24 mouse cellular contexts compared by ENCODE assay signal in the genomic region with DNA sequence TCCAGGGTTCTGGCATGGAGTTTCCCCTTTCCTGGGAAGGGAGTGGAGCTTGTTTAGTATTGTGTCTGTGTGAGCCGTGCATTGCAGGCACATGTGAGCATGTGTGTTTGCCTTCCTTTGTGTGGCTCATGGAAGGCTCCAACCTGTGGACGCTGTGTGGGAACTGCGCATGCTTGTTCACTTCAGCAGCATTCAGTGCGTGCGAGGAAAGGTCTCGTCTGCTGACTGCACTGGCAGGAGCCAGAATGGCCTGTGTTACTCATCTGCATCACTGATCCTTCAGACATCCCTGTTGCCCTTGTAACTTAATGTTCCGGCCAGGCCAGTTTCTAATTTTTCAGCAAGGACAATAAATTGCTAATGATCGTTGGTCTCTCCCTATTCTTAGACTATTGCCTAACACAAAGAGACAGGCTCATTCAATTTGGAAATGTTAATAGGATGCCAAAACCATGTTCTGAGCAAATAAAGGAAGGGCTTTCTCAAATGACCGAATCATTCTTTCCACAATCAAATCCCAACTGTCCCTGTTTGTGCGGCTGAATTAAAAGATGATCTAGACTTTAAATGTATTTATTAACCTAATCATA.
DNase-seq lines count a peak whose midpoint lies in the region; ATAC-seq and TF ChIP-seq lines count a peak whose summit lies in the region.
"Had no signal": no experiment of that assay in that cellular context is flagged by ENCODE, and none has a peak within 500 bp of the region (broad histone marks: within the 10 kb centered on the region; RNA-seq: fewer than 3 reads in every experiment).

No protein-coding gene starts in this region.

- H3K4me2 ChIP-seq in kidney, postnatal 0 days (ENCODE audit: low read length): no peak overlapping the region
- no peak overlapping the region for H3K4me2 ChIP-seq in kidney, embryonic 16.5 days (replicated peaks; ENCODE audit: low read depth, low read length)
- H3K4me2 ChIP-seq in liver, embryonic 11.5 days: no peak overlapping the region
- H3K4me2 ChIP-seq: embryonic facial prominence, embryonic 13.5 days; forebrain, embryonic 13.5 days; heart, embryonic 12.5 days; hindbrain, embryonic 14.5 days; intestine, embryonic 15.5 days had no signal

- no peak overlapping the region for H3K9ac ChIP-seq in kidney, postnatal 0 days (ENCODE audit: low read depth, low read length)
- no peak overlapping the region for H3K9ac ChIP-seq in kidney, embryonic 16.5 days (replicated peaks; ENCODE audit: low read length)
- no peak overlapping the region for H3K9ac ChIP-seq in liver, embryonic 11.5 days (ENCODE audit: low read depth, low read length)
- H3K9ac ChIP-seq: embryonic facial prominence, embryonic 13.5 days; forebrain, embryonic 13.5 days; forebrain, postnatal 0 days; heart, embryonic 12.5 days; hindbrain, embryonic 14.5 days; intestine, embryonic 15.5 days had no signal

- no peak for ATAC-seq in kidney, postnatal 0 days (replicated peaks; ENCODE audit: low FRiP score, low read depth)
- no peak; the same call in 1 of the 2 replicates for ATAC-seq in kidney, embryonic 16.5 days (ENCODE audit: low FRiP score, low TSS enrichment)
- ATAC-seq in liver, embryonic 11.5 days (replicated peaks; ENCODE audit: low FRiP score): no peak
- ATAC-seq: CD4-positive, CD25-positive, alpha-beta regulatory T cell, adult 4 months; forebrain, embryonic 13.5 days; forebrain, postnatal 0 days; intestine, embryonic 15.5 days; Patski had no signal

- TF ChIP-seq CTCF in kidney, postnatal 0 days (IDR thresholded peaks at IDR 0.05; ENCODE audit: low read depth): no peak

- WGBS in kidney, postnatal 0 days: 51% methylated on average over 10 of the region's 10 CpGs
- WGBS in kidney, embryonic 16.5 days: 55% methylated on average over 10 of the region's 10 CpGs
- 86% methylated on average over 10 of the region's 10 CpGs for WGBS in liver, embryonic 11.5 days

- no peaks in the 10 kb centered on the region for H3K27me3 ChIP-seq in kidney, postnatal 0 days (ENCODE audit: insufficient read depth, low read length)
- no peaks in the 10 kb centered on the region for H3K27me3 ChIP-seq in kidney, embryonic 16.5 days (ENCODE audit: insufficient read depth, low read length)
- no peaks in the 10 kb centered on the region for H3K27me3 ChIP-seq in liver, embryonic 11.5 days (replicated peaks; ENCODE audit: control insufficient read depth, insufficient read depth, low read length)
- H3K27me3 ChIP-seq: embryonic facial prominence, embryonic 13.5 days; forebrain, embryonic 13.5 days; intestine, embryonic 15.5 days; Patski had no signal

- no peaks in the 10 kb centered on the region for H3K36me3 ChIP-seq in kidney, postnatal 0 days (ENCODE audit: insufficient read depth, low read length)
- H3K36me3 ChIP-seq in kidney, embryonic 16.5 days (ENCODE audit: insufficient read depth, low read length): no peaks in the 10 kb centered on the region
- no peaks in the 10 kb centered on the region for H3K36me3 ChIP-seq in liver, embryonic 11.5 days (ENCODE audit: control insufficient read depth, insufficient read depth, low read length)
- H3K36me3 ChIP-seq: embryonic facial prominence, embryonic 13.5 days; G1E; heart, embryonic 12.5 days; hindbrain, embryonic 10.5 days; intestine, embryonic 15.5 days had no signal

- no peaks in the 10 kb centered on the region for H3K4me1 ChIP-seq in kidney, postnatal 0 days (replicated peaks; ENCODE audit: insufficient read depth, low read length)
- H3K4me1 ChIP-seq in kidney, embryonic 16.5 days (ENCODE audit: insufficient read depth, low read length): peaks cover 16% of the 10 kb centered on the region
- H3K4me1 ChIP-seq in liver, embryonic 11.5 days (replicated peaks; ENCODE audit: control insufficient read depth, insufficient read depth, low read length): no peaks in the 10 kb centered on the region
- H3K4me1 ChIP-seq: embryonic facial prominence, embryonic 13.5 days; hindbrain, embryonic 10.5 days; intestine, embryonic 15.5 days had no signal

- H3K9me3 ChIP-seq in kidney, postnatal 0 days (replicated peaks; ENCODE audit: low read length): no peaks in the 10 kb centered on the region
- H3K9me3 ChIP-seq in kidney, embryonic 16.5 days (ENCODE audit: low read length): no peaks in the 10 kb centered on the region
- H3K9me3 ChIP-seq in liver, embryonic 11.5 days (ENCODE audit: control insufficient read depth, low read length): no peaks in the 10 kb centered on the region
- H3K9me3 ChIP-seq: embryonic facial prominence, embryonic 13.5 days; forebrain, embryonic 13.5 days; G1E; heart, embryonic 12.5 days; hindbrain, embryonic 10.5 days; intestine, embryonic 15.5 days had no signal

- DNase-seq in adrenal gland, adult (ENCODE audit: inconsistent age in 2 of 2, low spot score in 1 of 2): peak; percentile 32 to 68
- no peak for DNase-seq in adrenal gland, adult 18-20 months (ENCODE audit: low spot score in 2 of 2)
- DNase-seq in kidney, postnatal 0 days (ENCODE audit: low spot score): peak; percentile 27
- DNase-seq in adrenal gland, postnatal 36 days: peak; percentile 11 to 39
- DNase-seq in skeletal muscle tissue, adult 2 months (ENCODE audit: low read depth, low spot score): peak; percentile 11
- DNase-seq in thymus, postnatal 36 days: no peak
- DNase-seq in liver, embryonic 11.5 days (ENCODE audit: low spot score): no peak
- DNase-seq: B cell, adult 2 months; cerebellum, adult 11 months; cerebellum, adult 9-10 months; cerebellum, postnatal 36 days; forebrain, postnatal 0 days; gastrocnemius, adult 2 months; gastrocnemius, postnatal 25 days had no signal

- no peak overlapping the region for H3K4me3 ChIP-seq in kidney, postnatal 0 days (replicated peaks; ENCODE audit: low read depth, low read length)
- H3K4me3 ChIP-seq in kidney, embryonic 16.5 days (ENCODE audit: low read length): no peak overlapping the region
- no peak overlapping the region for H3K4me3 ChIP-seq in liver, embryonic 11.5 days (ENCODE audit: low read depth, low read length)
- H3K4me3 ChIP-seq: embryonic facial prominence, embryonic 13.5 days; forebrain, embryonic 13.5 days; gastrocnemius, adult 2 months; heart, embryonic 12.5 days; hindbrain, embryonic 10.5 days; intestine, embryonic 15.5 days had no signal

- no peak overlapping the region for H3K27ac ChIP-seq in kidney, postnatal 0 days
- no peak overlapping the region for H3K27ac ChIP-seq in kidney, embryonic 16.5 days (ENCODE audit: low read length)
- H3K27ac ChIP-seq in liver, embryonic 11.5 days (ENCODE audit: low read depth, low read length): no peak overlapping the region
- H3K27ac ChIP-seq: embryonic facial prominence, embryonic 13.5 days; forebrain, embryonic 13.5 days; gastrocnemius, adult 2 months; hindbrain, embryonic 10.5 days; hindbrain, embryonic 14.5 days; intestine, embryonic 15.5 days had no signal

Comparison
In these comparisons a context has a peak if more than half of its experiments do, and no peak if none do; other contexts are left out.
1. DNase-seq: peak in adrenal gland, adult (2 of 2), kidney, postnatal 0 days (single experiment), adrenal gland, postnatal 36 days (2 of 2) and skeletal muscle tissue, adult 2 months (single experiment); none in adrenal gland, adult 18-20 months (0 of 2), thymus, postnatal 36 days (0 of 2) and liver, embryonic 11.5 days (single experiment).